Mouse (Mus musculus): ENCODE results near the gene Gtf2b.

GRCm38 (mm10) chr3:142823606-142824005, 58.8 kb downstream of the Gtf2b start:
- TF ChIP-seq FLI1 (IDR thresholded peaks at IDR 0.05; ENCODE audit: low read length) = no peak
- no peak for TF ChIP-seq GATA1 (IDR thresholded peaks at IDR 0.05; ENCODE audit: borderline replicate concordance, low read length)

All from megakaryocyte, embryonic 14.5 days (primary cell).